Mouse (Mus musculus): ENCODE results near the gene Insc. TPM values are rescaled to one million over a fixed set of nuclear protein-coding genes. Genes with fewer than 3 reads are reported as not detected.
"Not testable (repeated sequence)": the region's sequence is repeated elsewhere in the genome, so short reads cannot be mapped to it uniquely, and the experiment has no call there.

Gene Insc
- polyA plus RNA-seq (2015; fragmentation: Nextera tagmentation; extraction: Ambion mirVana), result 2.8 and 4.5 TPM in 2 replicates

DNA sequence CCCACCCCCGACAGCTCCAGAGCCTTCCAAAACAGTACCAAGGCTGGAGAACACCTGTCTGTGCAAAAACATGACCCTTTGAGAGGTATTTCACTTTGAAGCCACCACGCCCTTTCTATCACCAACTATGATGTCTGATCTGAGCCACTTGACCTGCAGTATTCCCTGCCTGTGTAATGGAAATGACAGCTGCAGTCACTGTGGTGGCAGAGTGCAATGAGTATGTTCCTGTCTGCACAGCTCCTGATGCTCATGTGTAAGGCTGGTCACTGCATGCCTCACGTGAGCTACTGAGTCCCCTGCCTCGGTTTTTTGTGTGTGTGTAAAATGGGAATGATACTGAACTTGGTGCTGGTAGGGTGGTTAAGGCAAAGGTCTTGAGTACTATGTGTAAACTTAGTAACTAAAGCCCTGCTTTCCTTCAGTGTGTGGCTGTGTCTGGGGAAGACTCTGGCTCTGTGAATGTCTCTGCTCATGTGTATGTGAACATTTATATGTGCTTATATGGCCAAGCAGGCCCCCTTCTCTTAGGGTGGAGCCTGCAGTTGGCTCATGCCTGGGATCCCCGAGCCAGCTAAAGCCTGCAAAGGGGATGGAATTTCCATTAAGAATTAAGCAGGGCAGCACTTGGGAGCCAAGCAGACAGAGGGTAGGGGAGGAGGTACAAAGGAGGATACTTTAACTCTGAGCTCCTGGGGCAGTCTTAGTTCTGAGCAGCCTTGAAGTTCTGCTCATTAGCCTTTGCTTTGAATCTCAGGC is at the start of gene Insc:
Gene Insc (plus strand): TSS at position 673 of the 759 bp plus-strand sequence.
- Histone ChIP-seq H3K4me2 (ENCODE audit: low read depth, low read length) (no peak within 1 kb of the TSS), H3K4me1 (replicated peaks; ENCODE audit: control insufficient read depth, insufficient read depth, low read length) (peaks cover 4% of the 10 kb centered on the region), H3K27me3 (ENCODE audit: control insufficient read depth, insufficient read depth, low read depth, low read length) (no peaks in the 10 kb centered on the region; the same call in none of the 2 replicates), H3K4me3 (ENCODE audit: low read length) (no peak within 1 kb of the TSS), H3K27ac (ENCODE audit: low read length) (no peak within 1 kb of the TSS), H3K9ac (ENCODE audit: low read length) (no peak within 1 kb of the TSS), H3K9me3 (ENCODE audit: control insufficient read depth, low read length) (no peaks in the 10 kb centered on the region), H3K36me3 (ENCODE audit: control insufficient read depth, insufficient read depth, low read length) (no peaks in the 10 kb centered on the region)
- no peak for ATAC-seq (ENCODE audit: low read depth)
- 67% methylated on average over 5 of the region's 5 CpGs for WGBS

DNA sequence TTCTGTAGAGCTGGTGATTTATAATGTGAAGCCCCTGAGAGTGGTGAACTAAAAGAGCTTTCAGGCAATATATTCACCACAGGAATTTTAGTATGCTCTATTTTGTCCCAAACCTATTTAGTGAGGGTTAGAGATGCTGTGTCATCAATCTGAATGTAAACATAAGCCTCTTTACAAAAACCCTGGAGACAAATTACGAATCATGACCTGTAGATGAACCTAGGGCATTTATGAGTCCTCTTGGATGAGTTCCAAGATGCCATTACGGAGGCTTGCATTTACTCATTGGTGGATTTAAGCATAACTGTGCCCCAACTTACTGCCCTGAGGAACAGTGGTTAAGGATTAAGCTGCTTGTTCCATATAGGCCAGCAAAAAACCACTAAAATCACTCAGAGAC is 42.6 kb upstream of the Insc start:
- H3K4me2 ChIP-seq (ENCODE audit: low read depth, low read length), result no peak overlapping the region
- no peak overlapping the region for H3K27ac ChIP-seq (ENCODE audit: low read length)
- H3K9me3 ChIP-seq (ENCODE audit: control insufficient read depth, low read length), result no peaks in the 10 kb centered on the region
- ATAC-seq (ENCODE audit: low read depth), result no peak
- 16% methylated on average over 2 of the region's 2 CpGs for WGBS
- no peak overlapping the region for H3K9ac ChIP-seq (ENCODE audit: low read length)
- no peaks in the 10 kb centered on the region for H3K4me1 ChIP-seq (replicated peaks; ENCODE audit: control insufficient read depth, insufficient read depth, low read length)
- no peak overlapping the region for H3K4me3 ChIP-seq (ENCODE audit: low read length)
- H3K36me3 ChIP-seq (ENCODE audit: control insufficient read depth, insufficient read depth, low read length), result no peaks in the 10 kb centered on the region
- H3K27me3 ChIP-seq (ENCODE audit: control insufficient read depth, insufficient read depth, low read depth, low read length), result no peaks in the 10 kb centered on the region

DNA sequence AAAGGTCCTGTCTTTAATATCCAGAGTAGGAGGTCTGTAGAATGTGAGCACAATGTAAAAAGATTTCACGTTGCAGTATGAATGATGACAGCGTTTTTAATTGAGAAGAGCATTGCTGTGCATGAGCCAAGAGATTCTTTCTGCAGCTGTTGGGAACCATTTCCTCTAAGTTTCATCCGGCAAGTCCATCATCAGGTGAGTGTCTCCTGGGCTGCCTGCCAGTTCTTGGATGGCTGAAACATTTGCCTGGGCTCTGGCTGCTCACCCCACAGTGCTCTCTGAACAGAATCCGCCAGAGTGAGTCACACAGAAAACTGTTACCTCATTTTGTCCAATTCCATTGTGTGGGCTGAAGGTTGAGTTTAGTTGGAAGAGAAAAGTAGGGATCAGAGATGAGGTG is 36.8 kb upstream of the Insc start:
- no peak overlapping the region for H3K9ac ChIP-seq (ENCODE audit: low read length)
- no peaks in the 10 kb centered on the region for H3K36me3 ChIP-seq (ENCODE audit: control insufficient read depth, insufficient read depth, low read length)
- H3K27me3 ChIP-seq (ENCODE audit: control insufficient read depth, insufficient read depth, low read depth, low read length), result no peaks in the 10 kb centered on the region
- ATAC-seq (ENCODE audit: low read depth), result no peak
- WGBS, result 53% methylated on average over 4 of the region's 4 CpGs
- no peaks in the 10 kb centered on the region for H3K4me1 ChIP-seq (replicated peaks; ENCODE audit: control insufficient read depth, insufficient read depth, low read length)
- no peak overlapping the region for H3K4me3 ChIP-seq (ENCODE audit: low read length)
- H3K9me3 ChIP-seq (ENCODE audit: control insufficient read depth, low read length), result no peaks in the 10 kb centered on the region
- no peak overlapping the region for H3K27ac ChIP-seq (ENCODE audit: low read length)
- H3K4me2 ChIP-seq (ENCODE audit: low read depth, low read length), result no peak overlapping the region

DNA sequence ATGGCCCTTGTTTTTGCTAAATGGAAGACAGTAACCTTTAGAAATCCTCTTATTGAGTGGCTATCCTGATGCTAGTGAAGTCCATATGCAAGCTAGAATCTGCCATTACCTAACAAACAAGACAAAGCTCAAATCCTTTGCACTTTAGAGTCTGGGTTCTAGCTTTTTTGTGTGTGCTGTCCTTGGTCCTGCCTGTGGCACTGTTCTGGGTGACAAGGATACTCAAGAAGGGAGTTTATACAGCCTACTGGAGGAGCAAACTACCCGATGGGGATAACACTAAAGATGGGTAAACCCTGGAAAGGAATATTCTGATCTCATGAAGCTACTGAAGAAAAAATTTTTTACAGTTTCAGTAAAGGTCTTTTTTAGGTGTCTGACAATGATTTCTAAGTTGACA is 36.1 kb upstream of the Insc start:
- H3K36me3 ChIP-seq (ENCODE audit: control insufficient read depth, insufficient read depth, low read length), result no peaks in the 10 kb centered on the region
- ATAC-seq (ENCODE audit: low read depth), result no peak
- H3K9me3 ChIP-seq (ENCODE audit: control insufficient read depth, low read length), result no peaks in the 10 kb centered on the region
- no peaks in the 10 kb centered on the region for H3K4me1 ChIP-seq (replicated peaks; ENCODE audit: control insufficient read depth, insufficient read depth, low read length)
- H3K9ac ChIP-seq (ENCODE audit: low read length), result no peak overlapping the region
- no peak overlapping the region for H3K4me3 ChIP-seq (ENCODE audit: low read length)
- H3K4me2 ChIP-seq (ENCODE audit: low read depth, low read length), result no peak overlapping the region
- H3K27ac ChIP-seq (ENCODE audit: low read length), result no peak overlapping the region
- no peaks in the 10 kb centered on the region for H3K27me3 ChIP-seq (ENCODE audit: control insufficient read depth, insufficient read depth, low read depth, low read length)
- 71% methylated on average over 1 of the region's 1 CpGs for WGBS

DNA sequence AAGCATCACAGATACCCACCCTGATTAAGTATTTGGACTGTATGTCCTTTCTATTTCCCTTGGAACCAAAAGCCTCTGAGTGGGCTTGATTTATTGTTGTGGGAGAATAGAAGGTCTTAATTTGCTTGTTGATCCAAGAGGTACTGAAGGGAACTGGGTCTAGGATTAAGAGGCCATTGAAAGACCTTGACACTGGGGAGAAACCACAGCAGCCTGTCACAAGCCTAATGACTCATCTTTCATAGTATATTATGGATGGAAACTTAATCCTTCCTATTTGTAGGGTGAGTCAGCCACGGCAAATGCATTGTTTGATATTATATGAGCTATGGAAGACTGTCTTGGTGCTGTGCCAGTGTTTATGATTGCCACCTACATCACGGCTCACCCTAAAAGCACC is 33.1 kb upstream of the Insc start:
- Histone ChIP-seq H3K36me3 (ENCODE audit: control insufficient read depth, insufficient read depth, low read length) (no peaks in the 10 kb centered on the region), H3K27ac (ENCODE audit: low read length) (no peak overlapping the region), H3K9me3 (ENCODE audit: control insufficient read depth, low read length) (no peaks in the 10 kb centered on the region), H3K4me3 (ENCODE audit: low read length) (no peak overlapping the region), H3K27me3 (ENCODE audit: control insufficient read depth, insufficient read depth, low read depth, low read length) (no peaks in the 10 kb centered on the region), H3K4me2 (ENCODE audit: low read depth, low read length) (no peak overlapping the region), H3K4me1 (replicated peaks; ENCODE audit: control insufficient read depth, insufficient read depth, low read length) (no peaks in the 10 kb centered on the region), H3K9ac (ENCODE audit: low read length) (no peak overlapping the region)
- no peak for ATAC-seq (ENCODE audit: low read depth)
- WGBS, result 78% methylated on average over 2 of the region's 2 CpGs

DNA sequence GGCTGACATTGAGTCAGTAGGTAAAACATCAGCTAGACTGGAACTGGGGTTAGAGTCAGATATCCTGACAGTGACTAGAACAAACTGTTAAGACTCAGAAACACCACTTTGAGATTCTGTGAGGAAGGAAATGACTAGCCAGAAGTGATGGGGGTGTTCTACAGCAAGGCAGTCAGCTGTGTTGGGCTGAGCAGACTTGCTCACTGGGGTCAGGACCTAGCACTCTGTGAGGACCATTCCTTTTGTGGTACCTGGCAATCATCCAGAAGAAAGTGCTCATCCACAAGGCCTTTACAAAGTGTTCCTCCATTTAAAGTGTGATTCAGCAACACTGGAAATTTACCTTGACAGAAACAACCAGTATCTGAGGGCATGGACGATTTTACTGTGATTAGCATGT is 31.0 kb upstream of the Insc start:
- H3K27ac ChIP-seq (ENCODE audit: low read length), result no peak overlapping the region
- no peaks in the 10 kb centered on the region for H3K36me3 ChIP-seq (ENCODE audit: control insufficient read depth, insufficient read depth, low read length)
- no peak for ATAC-seq (ENCODE audit: low read depth)
- no peak overlapping the region for H3K4me3 ChIP-seq (ENCODE audit: low read length)
- no peaks in the 10 kb centered on the region for H3K4me1 ChIP-seq (replicated peaks; ENCODE audit: control insufficient read depth, insufficient read depth, low read length)
- WGBS, result 65% methylated on average over 1 of the region's 1 CpGs
- peaks cover 5% of the 10 kb centered on the region for H3K27me3 ChIP-seq (ENCODE audit: control insufficient read depth, insufficient read depth, low read depth, low read length)
- no peak overlapping the region for H3K4me2 ChIP-seq (ENCODE audit: low read depth, low read length)
- H3K9me3 ChIP-seq (ENCODE audit: control insufficient read depth, low read length), result no peaks in the 10 kb centered on the region
- no peak overlapping the region for H3K9ac ChIP-seq (ENCODE audit: low read length)

DNA sequence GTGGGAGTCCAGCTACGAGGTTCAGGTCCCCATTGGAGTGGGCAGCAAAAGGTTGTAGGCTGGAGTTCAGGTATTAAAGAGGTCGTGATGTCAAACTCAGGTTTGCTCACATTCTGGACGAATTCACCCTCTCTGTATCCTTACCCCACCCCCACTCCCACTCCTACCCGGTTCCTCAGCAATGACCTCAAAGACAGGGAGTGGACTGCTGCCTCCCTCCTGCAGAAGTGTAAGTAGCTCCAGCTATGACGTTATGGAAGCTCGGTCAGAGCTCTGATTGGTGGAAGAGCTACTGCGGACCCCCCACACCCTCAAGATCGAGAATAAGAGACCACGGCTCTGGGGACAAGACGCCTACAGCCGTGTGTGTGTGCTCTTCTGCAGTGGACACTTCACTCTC is 25.2 kb upstream of the Insc start, which contains the start of gene Calcb:
Gene Calcb (plus strand): TSS at position 344 of the 400 bp plus-strand sequence.
- WGBS, result 7% methylated on average over 11 of the region's 11 CpGs
- no peaks in the 10 kb centered on the region; the same call in 1 of the 2 replicates for H3K4me1 ChIP-seq (replicated peaks; ENCODE audit: control insufficient read depth, insufficient read depth, low read length)
- peak within 1 kb of the TSS; percentile 35 for H3K4me2 ChIP-seq (ENCODE audit: low read depth, low read length)
- no peaks in the 10 kb centered on the region for H3K36me3 ChIP-seq (ENCODE audit: control insufficient read depth, insufficient read depth, low read length)
- H3K4me3 ChIP-seq (ENCODE audit: low read length), result peak within 1 kb of the TSS; percentile 12
- ATAC-seq (ENCODE audit: low read depth), result no peak
- H3K9ac ChIP-seq (ENCODE audit: low read length), result no peak within 1 kb of the TSS
- no peaks in the 10 kb centered on the region for H3K9me3 ChIP-seq (ENCODE audit: control insufficient read depth, low read length)
- peaks cover 31% of the 10 kb centered on the region for H3K27me3 ChIP-seq (ENCODE audit: control insufficient read depth, insufficient read depth, low read depth, low read length)
- H3K27ac ChIP-seq (ENCODE audit: low read length), result no peak within 1 kb of the TSS

DNA sequence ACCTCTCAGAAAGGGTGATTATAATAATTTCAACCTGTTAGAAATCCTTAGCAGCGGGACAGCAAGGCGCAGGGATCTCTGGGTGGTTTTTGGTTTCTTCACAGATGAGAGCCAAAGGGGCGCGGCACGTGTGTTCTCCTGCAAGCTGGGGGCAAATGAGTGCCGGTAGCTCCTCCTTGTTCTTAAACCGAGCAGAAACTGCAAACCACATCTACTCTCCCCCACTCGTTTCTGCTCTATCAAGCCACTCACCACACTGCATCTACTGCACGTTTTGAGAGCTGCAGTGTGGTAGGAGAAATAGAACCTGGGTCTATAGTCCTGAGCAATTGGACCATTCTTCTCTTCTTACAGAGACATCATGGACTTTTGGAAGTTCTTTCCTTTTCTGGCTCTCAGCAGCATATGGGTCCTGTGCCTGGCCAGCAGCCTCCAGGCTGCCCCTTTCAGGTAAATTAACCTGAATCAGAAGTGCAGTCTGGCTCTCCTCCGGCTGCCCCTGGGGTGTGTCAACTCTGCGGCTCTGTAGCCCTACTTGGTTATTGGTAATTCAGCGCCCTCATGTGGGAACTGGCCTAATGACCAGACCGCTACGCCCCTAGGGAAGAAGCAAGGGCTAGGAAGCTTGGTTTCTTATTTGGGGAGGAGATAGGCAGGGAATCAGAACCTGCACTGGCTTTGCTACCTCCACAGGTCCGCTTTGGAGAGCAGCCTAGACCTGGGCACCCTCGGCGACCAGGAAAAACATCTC is 23.9 kb upstream of the Insc start:
- no peaks in the 10 kb centered on the region for H3K36me3 ChIP-seq (ENCODE audit: control insufficient read depth, insufficient read depth, low read length)
- ATAC-seq (ENCODE audit: low read depth), result peak; percentile 47; the same call in 1 of the 2 replicates
- H3K4me1 ChIP-seq (replicated peaks; ENCODE audit: control insufficient read depth, insufficient read depth, low read length), result no peaks in the 10 kb centered on the region; the same call in 1 of the 2 replicates
- 5% methylated on average over 17 of the region's 17 CpGs for WGBS
- H3K27ac ChIP-seq (ENCODE audit: low read length), result no peak overlapping the region
- peaks cover 31% of the 10 kb centered on the region for H3K27me3 ChIP-seq (ENCODE audit: control insufficient read depth, insufficient read depth, low read depth, low read length)
- H3K9me3 ChIP-seq (ENCODE audit: control insufficient read depth, low read length), result no peaks in the 10 kb centered on the region
- H3K9ac ChIP-seq (ENCODE audit: low read length), result no peak overlapping the region
- peak overlapping the region; percentile 35 for H3K4me2 ChIP-seq (ENCODE audit: low read depth, low read length)
- peak overlapping the region; percentile 12 for H3K4me3 ChIP-seq (ENCODE audit: low read length)

DNA sequence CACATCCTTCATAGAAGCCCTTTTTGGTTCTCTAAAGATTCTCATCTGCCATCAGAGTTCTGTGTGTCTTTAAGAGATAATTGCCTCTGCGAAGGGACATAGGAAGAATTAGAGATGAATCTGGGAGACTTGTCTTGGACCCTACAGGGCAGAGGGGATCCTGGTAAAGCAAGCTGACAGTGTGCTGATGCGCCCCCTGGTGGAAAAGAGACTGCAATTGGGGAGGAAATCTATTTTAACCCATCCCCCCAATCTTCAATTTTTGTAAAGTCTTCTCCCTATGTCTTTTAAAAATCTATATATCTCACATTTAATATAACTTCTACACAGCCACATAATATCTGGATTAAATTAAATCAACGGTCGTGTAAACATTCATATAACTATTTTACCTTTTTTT is 13.8 kb upstream of the Insc start:
- H3K9ac ChIP-seq (ENCODE audit: low read length); H3K9me3 ChIP-seq (ENCODE audit: control insufficient read depth, low read length); H3K4me2 ChIP-seq (ENCODE audit: low read depth, low read length); H3K36me3 ChIP-seq (ENCODE audit: control insufficient read depth, insufficient read depth, low read length); ATAC-seq (ENCODE audit: low read depth); H3K4me1 ChIP-seq (replicated peaks; ENCODE audit: control insufficient read depth, insufficient read depth, low read length); H3K4me3 ChIP-seq (ENCODE audit: low read length); H3K27ac ChIP-seq (ENCODE audit: low read length); H3K27me3 ChIP-seq (ENCODE audit: control insufficient read depth, insufficient read depth, low read depth, low read length): not testable (repeated sequence)
- 57% methylated on average over 4 of the region's 4 CpGs for WGBS
